Mouse (Mus musculus) cerebellum, adult 18-20 months (tissue): ENCODE data around the gene Tyro3.
A peak's percentile ranks its signal among the peaks of the same experiment; 100 is the strongest.

Experiments used
- DNase-seq, 2 experiments: peaks; one replicate each; pipeline ENCODE4 v3.0.0; 2021

Gene Tyro3

DNA sequence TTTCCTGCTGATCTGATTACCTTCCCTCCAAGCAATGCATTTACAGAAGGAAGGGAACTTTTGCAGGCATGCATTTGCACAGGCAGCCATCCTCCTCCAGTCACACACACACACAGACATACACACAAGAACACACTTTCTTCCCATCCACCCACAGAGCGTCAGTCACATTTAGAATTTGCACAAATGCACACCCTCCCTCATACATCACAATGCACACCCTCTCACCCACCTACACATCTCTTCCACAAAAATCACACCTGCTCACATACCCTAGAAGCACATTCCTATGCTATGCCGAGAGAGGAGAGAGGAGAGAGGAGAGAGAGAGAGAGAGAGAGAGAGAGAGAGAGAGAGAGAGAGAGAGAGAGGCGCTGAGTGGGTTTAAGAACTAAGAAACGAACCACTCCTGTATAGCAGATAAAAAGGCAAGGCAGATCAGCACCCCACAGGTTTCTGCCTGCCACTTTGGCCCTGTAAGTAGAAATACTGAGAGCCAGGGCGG is at the start of gene Tyro3:
Gene Tyro3, plus strand, starts transcription at position 455 of the 505 bp plus-strand sequence.
- DNase-seq = no peak

GRCm38 (mm10) chr2:119749260-119749659 is 48.3 kb upstream of the Tyro3 start:
- DNase-seq = no peak

GRCm38 (mm10) chr2:119757601-119758100 is 39.9 kb upstream of the Tyro3 start:
- peak; percentile 30 to 51 for DNase-seq

DNA sequence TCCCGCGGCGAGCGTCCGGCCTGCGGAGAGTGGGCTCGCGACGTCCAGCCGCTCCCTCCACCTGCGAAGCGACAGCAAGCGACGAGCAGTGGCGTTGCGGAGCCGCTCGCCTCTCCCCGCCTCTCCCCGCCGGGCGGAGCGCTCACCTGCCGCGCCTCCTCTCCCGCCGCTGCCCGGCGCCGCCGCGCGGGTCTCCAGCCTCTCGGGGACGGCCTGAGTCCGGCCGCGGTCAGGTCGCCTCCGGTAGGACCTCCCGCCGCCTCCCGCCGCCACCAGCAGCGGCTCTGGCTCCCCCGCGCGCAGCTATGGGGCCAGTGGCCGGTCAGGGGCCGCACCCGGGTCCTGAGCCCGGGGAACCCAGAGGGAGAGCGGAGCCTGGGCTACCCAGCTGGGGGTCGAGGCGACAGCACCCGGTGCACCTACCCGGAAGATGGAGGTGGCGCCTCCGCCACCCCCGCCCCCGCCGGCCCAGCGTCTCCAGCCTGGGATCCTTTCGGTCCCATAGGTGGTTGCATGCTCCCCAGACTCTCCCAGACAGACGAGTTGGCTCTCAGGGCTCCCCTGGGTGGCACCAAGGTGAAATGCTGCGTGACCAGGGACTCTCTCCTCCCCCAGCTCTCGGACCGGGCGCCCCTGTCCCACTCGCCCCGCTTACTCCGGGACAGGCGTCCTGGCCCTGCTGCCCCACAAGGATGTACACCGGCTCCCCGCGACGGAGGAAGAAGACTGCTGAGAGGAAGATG is 39.3 kb upstream of the Tyro3 start:
- peak; percentile 36 to 68 for DNase-seq

GRCm38 (mm10) chr2:119758844-119759835 is 38.4 kb upstream of the Tyro3 start:
- peak in 1 of 2 experiments; percentile 8 for DNase-seq

DNA sequence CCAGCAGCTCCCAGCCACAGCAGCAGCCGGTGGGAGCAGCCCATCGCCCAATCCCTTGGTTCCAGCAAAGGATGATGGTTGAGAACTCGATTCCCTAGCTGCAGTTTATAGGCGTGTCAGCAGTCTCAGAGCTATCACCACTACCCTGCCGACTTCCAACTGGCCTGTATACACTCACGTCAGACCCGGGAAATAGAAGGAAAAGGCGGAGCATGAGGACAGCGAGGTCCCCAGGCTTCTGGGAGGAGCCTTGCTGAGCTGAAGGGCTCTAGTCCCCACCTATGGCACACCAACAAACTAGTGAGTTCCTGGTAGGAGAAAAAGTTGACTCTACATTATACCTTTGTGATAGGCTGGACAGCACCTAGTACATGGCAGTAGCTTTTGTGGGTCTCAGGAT is 37.3 kb upstream of the Tyro3 start, which contains the start of gene Ltk:
Gene Ltk, minus strand, starts transcription at position 181 of the 400 bp plus-strand sequence.
- no peak for DNase-seq

DNA sequence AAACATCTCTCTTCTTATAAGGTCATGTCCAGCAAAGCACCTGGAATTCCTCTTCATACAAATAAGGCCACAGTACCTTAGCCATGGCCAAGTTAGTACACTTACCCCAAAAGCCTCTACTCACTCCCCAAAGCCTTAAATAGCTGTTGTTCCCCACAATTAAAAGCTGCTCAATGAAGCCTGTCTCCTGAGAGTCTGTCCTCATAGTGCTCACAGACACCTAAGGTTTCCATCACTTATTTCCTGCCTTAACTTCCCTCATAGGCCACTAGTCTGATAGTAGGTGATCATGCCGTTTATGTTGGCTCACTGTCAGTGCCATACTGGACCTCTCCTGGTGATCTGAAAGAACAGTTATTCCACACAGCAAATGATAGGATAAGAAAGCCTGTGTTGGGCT is 35.3 kb upstream of the Tyro3 start:
- DNase-seq = no peak

- no peak for DNase-seq
These were observed 33.6 kb upstream of the Tyro3 start for GRCm38 (mm10) chr2:119763924-119764323.

GRCm38 (mm10) chr2:119767246-119767645 is 30.3 kb upstream of the Tyro3 start:
- DNase-seq = no peak

GRCm38 (mm10) chr2:119787206-119787883 is 10.2 kb upstream of the Tyro3 start, which contains the start of gene Rpap1:
Gene Rpap1, minus strand, starts transcription at chr2:119787537.
- DNase-seq = peak; percentile 84 to 88

DNA sequence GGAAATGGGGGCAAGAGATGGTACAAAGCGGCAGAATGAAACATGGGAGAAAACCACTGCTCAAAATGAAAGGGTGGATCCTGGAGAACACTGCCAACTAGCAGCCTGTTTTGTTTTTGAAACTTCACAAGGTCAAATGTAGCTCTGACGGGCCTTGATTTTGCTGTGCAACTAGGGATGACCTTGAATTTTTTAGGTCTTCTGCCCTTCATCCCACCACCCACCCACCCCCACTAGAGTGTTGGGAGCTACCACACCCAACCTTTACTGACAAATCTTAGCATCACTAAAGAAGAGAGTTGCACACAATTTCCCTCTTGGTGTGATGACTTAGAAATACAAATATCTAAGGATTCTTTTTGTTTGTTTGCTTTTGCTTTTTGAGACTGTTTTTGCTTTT is 7.5 kb upstream of the Tyro3 start:
- no peak for DNase-seq

- peak; percentile 58 to 69 for DNase-seq
These were observed 854 bp downstream of the Tyro3 start for GRCm38 (mm10) chr2:119798246-119798927.

- DNase-seq = peak; percentile 68 to 77
These were observed 1.8 kb downstream of the Tyro3 start for GRCm38 (mm10) chr2:119799181-119799960.

GRCm38 (mm10) chr2:119799961-119800550 is 2.5 kb downstream of the Tyro3 start:
- peak in 1 of 2 experiments; percentile 62 for DNase-seq

DNA sequence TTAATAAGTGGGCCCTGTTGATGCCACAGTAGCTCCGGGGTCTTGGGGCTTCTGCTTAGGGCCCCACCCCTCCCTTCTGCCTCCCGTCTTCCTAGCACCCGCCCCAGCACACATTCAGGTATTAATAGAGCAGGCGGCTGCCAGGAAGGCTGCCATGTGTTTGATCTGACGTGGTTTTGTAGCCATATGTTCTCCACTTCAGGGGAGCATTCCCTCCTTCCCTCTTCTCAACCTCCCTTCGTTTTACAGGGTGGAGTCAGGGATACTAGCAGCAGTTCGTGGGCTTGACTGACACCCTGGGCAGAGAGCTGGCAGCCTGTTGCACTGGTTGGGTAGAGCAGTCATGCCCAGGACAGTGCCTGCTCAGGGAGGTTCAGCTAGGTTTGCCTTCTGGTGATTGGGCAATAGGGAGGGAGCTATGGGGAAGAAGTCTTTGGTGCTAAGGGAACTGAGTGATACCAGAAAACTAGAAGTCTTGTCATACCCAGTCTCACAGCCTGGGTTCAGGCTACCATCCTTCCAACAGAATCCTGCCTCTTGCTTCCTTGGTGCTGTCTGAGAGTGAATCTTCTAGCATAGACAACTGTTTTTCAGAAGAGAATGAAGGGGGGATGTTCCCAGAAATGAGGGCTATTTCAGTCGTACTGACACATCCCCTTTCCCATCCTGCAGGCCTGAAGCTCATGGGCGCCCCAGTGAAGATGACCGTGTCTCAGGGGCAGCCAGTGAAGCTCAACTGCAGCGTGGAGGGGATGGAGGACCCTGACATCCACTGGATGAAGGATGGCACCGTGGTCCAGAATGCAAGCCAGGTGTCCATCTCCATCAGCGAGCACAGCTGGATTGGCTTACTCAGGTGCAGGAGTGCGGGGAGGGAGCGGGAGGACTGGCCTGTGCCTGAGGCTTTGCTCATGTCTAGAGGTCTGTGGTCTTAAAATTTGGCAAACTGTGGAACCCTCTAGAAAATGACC is 3.6 kb downstream of the Tyro3 start:
- DNase-seq = peak; percentile 82 to 91

DNA sequence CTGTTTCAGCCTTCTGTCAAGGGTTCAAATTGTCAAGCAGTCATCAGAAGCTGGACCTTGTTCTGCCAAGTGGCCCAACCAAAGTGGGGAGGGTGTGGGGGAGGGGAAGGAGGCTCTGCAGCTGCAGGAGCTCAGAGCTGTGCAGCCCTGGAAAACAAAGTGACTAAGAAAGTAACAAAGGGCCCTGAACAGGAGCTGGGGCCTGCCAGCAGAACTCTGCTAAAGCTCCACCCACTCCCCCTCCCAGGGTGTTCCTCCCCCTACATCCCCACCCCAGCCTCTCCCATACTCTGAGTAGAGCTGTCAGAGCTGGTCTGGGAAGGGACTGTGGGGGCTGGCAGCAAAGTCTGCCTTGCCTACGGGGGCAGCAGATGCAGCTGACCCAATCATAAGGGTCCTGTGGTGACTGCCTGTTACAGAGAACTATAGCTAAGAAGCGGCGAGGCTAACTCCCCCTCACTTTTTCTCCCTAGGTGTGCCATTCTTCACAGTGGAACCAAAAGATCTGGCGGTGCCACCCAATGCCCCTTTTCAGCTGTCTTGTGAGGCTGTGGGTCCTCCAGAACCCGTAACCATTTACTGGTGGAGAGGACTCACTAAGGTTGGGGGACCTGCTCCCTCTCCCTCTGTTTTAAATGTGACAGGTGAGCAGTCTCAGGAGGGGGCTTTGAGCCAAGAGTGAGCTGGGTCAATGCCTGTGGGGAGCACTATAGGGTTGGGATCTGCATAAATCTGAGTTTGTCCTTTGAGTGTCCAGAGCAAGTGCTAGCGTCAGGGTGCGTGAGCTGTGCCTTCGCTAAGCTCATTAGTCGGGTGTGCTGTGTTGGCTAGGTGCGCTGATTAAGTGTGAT is 5.5 kb downstream of the Tyro3 start:
- peak in 1 of 2 experiments; percentile 41 for DNase-seq

- DNase-seq = no peak
These were observed 6.2 kb downstream of the Tyro3 start for GRCm38 (mm10) chr2:119803618-119804274.

DNA sequence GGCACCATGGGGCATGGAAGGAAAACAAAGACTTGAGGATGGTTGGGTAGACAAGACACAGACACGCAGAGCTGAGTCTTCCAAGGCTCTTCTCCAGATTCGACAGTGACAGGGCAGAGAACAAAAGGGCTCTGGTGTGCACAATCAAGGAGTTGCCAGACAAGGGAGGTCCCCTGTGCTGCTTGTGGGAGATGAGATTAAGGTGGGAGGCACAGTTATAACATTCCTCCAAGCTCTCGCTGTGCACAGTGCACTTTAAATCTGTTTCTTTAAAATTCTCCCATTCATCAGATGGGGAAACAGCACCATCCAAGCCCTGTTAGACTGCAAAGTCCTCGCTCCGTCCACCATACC is 6.7 kb downstream of the Tyro3 start:
- DNase-seq = no peak
